Mouse (Mus musculus) kidney, postnatal 36 days (tissue): ENCODE measurements around the gene Coro1b.

Source experiments
- DNase-seq, 2 experiments: peaks; one replicate each; pipeline ENCODE4 v3.0.0; 2021 to 2022; ENCODE audit warnings: mixed read lengths in 2 of 2

Gene Coro1b

DNA sequence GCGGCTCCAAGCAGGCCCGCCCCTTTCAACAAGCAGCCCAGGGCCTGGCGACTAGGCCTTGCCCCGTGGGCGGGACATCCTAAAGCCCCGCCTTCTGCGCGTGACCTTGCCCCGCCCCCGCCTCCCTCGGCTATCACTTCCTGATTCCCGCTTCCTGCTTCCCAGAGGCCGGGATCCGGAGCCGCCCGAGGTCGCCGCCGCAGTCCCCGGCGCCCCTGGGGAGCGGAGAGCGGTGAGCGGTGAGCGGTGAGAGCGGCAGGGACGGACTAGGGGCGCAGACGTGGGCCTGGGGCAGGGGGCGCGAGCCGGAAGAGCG is at the start of gene Coro1b:
TSS of gene Coro1b (plus strand) at position 129 of the 316 bp plus-strand sequence.
- peak; percentile 98 to 99 for DNase-seq

DNA sequence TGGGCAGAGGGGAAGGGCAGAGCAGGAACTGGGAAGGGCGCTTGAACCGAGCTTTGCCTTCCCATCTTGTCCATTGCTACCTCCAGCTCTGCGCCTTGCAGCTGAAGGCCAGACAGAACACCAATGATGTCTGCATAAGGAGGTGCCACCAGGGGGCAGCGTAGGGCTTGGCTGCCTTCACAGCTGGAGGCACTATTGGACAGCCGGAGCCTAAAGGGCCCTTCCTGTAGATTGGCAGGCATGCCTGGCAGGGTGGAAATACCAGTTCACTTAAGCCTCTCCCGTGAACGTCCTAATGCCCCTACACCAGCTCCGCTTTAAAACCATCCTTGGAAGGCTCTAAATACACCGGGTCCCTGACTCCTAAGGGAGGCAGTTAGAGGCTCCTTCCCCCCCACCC is 49.4 kb upstream of the Coro1b start:
- DNase-seq, result peak; percentile 96 to 99

DNA sequence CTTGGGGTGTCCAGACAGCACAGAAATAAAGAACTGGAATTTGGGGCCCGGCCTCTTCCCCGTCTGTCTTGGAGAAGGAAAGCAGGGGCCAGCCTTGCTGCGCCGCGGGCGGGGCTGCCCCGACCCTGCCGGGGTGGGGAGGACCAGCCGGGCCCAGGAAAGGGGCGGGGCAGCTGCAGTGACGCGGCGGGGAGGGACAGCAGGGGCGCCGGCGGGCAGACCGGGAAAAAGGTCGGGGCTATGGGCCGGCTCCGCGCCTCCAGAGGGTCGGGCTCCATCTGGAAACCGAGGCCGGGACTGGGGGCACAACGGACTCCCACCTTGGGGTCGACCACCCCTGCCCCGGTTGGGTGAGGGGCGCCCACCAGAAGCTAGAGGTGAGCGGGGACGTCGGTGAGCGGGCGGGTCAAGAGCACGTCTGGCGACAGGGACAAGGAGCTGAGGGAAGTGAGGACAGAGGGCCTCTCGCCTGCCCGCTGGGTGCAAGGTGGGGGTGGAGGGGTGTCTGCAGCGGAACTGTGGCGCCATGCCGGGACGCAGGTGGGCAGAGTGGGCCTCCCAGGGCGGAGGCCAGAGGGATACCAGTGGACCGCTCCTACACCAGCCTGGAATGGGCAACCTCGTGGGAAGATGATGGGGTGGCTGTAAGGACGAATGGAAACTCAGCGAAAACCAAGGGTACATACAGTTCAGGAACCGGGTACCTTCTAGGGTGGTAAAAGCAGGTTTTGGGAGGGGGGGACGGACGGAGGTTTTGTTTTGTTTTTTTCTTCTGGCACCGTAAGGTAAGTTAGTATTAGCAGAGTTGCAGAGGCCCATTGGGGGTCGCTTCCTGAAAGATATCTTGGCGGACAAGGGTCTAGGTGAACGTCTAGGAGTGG is 48.3 kb upstream of the Coro1b start, which contains the start of gene Pitpnm1:
TSS of gene Pitpnm1 (plus strand) at position 162 of the 881 bp plus-strand sequence.
- peak; percentile 82 to 91 for DNase-seq

DNA sequence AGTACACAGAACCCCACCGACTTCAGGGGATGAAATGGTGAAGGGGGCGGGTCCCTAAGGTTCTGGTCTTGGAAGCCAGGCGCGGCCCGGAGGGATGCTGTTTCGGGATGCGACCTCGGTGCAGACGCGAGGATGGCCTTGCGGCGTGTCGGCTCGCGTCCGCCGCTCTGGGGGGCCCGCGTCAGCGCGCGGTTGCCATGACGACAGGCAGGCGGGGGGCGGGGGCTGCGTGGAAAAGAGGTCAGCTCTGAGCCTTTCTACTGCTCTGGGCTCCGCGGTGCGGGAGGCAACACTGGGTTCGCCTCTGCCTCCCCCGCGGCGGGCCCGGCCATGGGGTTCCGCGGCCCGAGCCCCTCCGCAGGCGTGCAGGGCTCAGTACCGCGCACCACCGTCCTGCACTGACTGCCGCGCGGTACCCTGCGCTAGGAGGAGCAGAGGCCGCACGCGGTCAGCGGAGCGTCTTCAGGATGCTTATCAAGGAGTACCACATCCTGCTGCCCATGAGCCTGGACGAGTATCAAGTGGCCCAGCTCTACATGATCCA is 47.6 kb upstream of the Coro1b start:
- peak in 1 of 2 experiments; percentile 42 for DNase-seq

DNA sequence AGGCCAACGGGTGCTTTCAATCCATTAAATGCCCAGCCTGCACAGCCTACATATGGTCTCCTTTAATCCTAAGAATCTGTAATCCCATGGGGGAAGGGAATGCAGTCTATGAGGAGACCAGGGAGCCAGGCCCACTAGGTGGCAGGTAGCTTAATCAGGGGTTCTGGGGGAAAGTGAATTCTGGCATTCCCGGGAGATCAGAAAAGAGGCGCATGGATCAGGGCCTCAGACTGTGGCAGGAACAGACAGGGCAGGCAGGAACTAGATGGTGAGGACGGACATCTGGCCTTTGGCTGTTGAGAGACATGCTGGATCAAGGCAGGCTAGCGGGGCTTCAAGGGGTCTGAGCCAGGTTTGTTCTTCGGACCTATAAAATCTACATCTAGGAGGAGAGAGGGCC is 47.0 kb upstream of the Coro1b start:
- DNase-seq, result no peak

DNA sequence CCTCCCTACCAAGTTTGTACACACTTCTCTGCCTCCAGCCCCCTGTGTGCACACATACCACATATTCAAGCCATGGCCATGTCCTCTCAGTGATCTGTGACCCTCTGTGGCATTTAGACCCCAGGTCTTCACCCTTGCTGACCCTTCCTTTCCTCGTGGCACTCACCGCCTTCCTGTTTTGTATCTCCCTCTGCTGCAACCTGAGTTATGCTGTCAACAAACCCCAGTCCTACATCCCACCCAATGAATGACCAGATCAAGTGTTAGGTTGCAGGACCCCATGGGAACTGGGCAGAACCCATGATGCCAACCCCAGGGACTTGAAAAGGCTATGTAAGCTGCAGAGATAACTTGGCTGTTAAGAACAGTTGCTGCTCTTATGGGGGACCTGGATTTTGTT is 46.4 kb upstream of the Coro1b start:
- DNase-seq, result no peak

DNA sequence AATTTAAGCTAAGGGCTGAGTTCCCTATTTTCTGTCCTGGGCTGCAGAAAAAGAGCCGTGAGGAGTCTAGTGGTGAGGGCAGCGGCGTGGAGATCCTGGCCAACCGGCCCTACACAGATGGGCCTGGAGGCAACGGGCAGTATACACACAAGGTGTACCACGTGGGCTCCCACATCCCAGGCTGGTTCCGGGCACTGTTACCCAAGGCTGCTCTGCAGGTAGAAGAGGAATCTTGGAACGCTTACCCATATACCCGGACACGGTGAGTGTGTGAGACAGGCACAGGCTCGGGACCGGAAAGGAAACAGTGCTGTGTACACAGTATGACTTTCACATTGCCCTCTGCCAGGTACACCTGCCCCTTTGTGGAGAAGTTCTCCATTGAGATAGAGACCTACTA is 45.8 kb upstream of the Coro1b start:
- no peak for DNase-seq

DNA sequence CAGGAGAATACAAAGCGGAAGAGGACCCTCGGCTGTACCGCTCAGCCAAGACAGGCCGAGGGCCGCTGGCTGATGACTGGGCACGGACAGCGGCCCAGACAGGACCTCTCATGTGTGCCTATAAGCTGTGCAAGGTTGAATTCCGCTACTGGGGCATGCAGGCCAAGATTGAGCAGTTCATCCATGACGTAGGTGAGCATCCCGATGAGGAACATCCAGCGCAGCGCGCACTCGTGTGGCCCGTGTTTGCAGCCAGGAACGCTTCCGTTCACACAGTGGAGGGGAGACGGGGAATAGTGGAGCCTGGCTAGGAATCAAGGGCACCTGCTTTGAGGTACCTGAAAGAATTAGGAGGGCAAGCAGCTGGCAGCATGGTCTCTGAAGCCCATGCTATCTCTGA is 45.1 kb upstream of the Coro1b start:
- DNase-seq, result no peak

DNA sequence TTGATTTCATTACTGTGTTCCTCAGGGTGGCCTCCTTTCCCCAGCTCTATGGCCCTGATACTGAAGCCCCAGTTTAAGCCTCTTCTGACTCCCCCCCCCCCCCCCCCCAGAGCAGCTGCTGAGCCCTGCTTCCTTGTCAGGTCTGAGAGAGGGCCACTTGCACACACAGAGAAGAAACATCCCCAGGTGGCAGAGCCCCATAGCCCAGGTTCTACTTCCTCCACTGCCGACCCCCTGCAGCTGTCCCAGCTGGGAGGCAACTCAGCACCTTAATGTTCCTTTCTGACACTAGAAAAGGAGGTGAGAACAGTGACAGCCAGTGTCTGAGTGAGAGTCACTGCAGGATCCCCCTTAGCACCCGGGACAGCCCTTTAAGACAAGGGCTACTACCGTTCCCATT is 44.6 kb upstream of the Coro1b start:
- no peak for DNase-seq

DNA sequence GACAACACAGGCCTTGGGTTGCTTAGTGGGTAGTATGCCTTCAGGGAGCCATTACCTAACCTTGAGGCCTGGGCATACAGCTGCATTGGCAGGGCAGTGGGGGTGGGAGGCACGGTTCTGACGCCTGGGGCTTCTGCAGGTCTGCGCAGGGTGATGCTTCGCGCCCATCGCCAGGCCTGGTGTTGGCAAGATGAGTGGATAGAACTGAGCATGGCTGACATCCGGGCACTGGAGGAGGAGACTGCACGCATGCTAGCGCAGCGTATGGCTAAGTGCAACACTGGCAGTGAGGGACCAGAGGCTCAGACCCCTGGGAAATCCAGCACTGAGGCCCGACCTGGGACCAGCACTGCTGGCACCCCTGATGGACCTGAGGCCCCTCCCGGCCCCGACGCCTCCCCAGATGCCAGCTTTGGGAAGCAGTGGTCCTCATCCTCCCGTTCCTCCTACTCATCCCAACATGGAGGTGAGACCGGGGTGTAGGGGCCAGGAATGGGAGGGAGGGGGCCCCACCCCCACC is 43.7 kb upstream of the Coro1b start:
- no peak for DNase-seq

DNA sequence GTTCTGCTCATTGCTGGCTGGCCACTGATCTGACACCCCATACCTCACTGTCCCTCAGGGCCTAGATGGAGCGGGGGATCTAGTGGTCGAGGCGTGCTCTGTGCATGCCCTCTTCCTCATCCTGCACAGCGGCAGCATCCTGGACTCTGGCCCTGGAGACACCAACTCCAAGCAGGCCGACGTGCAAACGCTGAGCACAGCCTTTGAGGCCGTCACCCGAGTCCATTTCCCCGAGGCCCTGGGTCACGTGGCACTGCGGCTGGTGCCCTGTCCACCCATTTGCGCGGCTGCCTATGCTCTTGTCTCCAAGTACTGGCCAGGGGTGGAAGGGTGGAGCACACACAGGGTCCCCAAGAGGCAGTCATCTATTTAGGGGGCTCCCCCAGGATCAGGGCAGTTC is 41.8 kb upstream of the Coro1b start:
- DNase-seq, result peak; percentile 23 to 52

DNA sequence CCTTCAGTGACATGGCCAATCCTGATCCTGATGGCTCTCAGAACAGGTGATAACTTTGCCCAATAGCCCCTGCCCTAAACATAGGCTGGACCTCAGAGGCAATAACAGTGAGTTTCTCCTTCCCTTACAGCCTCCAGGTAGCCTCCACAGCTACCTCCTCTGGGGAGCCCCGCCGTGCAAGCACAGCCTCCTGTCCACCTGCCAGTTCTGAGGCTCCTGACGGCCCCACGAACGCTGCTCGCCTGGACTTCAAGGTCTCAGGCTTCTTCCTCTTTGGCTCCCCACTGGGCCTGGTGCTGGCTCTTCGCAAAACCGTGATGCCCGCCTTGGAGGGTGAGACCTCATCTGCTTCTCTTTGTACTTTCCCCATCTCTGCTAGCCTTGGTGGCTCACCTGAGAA is 39.9 kb upstream of the Coro1b start:
- DNase-seq, result no peak

DNA sequence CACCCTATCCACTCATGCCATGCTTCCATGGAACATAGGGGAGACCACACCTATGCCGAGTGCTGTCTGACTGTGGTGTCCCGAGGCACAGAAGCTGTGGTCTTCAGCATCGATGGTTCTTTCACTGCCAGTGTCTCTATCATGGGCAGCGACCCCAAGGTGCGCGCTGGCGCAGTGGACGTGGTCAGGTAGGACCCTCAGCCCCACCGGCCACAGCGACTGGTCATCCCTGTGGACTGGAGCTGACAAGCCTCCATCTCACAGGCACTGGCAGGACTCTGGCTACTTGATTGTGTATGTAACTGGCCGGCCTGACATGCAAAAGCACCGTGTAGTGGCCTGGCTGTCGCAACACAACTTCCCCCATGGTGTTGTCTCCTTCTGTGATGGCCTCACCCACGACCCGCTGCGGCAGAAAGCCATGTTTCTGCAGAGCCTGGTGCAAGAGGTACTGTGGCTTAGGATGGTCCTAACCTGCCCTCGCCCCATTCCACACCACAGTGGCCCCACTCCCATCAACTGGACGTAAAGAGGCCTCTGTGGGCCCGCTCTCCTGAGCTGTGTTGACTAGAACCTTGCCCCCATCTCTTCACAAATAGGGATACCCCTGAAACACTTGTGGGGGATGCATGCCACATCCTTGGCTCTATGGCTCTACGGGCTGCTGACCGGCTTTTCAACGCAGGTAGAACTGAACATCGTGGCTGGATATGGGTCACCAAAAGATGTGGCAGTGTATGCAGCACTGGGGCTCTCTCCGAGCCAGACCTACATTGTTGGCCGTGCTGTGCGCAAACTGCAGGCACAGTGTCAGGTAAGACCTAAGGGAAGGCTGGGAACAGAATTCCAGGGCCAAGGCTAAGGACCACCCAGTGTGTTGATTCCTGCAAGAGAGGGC is 36.1 kb upstream of the Coro1b start:
- no peak for DNase-seq

DNA sequence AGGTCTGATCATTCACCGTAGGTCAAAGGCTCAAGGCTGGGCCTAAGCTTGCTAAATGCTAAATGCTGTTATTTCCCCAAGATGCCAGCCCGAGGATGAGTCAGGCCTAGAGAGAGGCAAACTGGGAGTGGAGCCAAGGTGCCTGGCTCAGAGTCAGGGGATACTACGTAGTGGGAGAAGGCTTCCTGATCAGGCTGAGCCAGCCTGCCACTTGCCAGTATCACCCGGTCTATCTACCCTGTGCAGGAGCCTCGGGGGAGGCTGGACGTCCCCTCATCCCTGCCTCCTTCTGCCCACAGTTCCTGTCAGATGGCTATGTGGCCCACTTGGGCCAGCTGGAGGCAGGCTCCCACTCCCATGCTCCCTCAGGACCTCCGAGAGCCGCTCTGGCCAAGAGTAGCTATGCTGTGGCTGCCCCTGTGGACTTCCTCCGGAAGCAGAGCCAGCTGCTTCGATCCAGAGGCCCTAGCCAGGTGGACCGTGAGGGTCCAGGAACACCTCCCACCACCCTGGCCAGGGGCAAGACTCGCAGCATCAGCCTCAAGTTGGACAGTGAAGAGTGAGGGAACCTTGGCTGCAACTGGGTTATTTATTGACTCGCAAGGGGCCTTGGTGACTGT is 35.1 kb upstream of the Coro1b start:
- DNase-seq, result peak; percentile 91 to 92

DNA sequence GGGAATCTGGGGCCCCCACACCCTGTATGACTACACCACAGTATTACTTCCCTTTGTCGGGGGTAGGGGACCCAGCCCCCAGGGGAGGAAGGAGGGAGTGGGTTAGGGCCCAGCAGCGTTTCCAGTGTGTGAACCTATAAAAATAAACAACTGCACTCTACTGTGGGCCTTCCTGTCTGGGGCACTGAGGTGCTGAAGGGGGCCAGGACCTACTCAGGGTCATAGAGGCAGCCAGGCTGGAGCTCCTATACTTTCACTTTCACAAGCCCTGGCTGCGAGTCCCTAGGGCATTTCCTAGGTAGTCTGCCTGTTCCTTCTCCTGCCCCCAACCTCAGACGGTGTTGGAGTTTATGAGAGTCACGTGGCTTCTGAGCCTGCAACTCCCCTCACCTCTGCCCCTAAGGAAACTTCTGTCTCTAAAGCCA is 34.6 kb upstream of the Coro1b start:
- DNase-seq, result peak; percentile 56 to 64

DNA sequence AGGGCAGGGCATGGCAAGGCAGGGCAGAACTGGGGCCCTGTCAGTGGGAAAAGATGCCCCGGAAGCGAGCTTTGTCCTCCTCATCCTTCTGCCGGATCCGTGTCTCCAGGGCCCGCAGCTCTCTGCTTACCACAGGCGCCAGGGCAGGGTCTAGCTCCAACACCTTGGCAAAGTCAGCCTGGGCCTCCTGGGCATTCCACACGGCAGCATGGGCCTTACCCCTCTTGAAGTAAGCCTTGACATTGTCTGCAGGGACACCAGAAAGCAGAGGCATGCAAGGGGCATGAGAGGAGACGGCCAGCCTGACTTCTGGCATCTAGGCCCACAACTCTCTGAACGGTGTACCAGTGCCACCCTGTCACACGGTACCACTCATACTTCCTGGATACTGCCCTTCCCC is 33.9 kb upstream of the Coro1b start:
- no peak for DNase-seq

DNA sequence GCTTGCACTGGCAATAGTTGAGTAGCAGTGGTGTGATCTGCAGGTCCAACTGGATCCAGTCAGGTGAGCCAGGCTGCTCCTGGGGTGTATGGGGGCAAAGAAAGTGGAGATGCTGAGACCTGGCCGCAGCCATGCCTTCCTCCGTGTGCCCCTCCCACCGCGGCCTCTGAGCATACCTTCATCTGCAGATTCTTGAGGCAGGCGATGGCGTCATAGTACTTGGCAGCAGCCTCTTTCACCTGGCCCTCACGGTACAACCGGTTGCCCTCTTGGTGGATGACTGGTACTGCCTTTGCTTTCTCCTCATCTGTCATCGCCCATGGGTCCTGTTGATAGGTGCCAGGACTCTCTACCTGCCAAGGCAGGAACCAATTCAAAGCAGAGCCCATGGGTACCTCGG is 33.3 kb upstream of the Coro1b start:
- no peak for DNase-seq

DNA sequence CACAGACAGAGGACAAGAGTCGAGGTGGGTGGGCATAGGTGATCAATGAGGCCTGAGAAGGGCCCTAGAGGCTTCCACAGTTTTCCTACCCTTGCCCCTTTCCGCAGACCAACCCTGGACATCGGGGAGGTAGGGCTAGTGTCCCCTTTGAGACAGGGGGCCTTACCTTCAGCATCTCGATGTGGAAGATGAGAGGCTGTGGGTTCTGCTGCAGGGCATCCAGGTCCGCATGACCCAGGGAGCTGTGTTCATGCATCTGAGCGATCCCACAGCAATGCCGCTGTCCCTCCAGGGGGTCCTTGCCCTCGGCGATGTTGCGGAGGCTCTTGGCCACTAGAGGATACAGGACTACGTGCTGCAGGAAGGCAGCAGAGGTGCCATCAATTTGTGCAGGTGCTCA is 32.6 kb upstream of the Coro1b start:
- no peak for DNase-seq

DNA sequence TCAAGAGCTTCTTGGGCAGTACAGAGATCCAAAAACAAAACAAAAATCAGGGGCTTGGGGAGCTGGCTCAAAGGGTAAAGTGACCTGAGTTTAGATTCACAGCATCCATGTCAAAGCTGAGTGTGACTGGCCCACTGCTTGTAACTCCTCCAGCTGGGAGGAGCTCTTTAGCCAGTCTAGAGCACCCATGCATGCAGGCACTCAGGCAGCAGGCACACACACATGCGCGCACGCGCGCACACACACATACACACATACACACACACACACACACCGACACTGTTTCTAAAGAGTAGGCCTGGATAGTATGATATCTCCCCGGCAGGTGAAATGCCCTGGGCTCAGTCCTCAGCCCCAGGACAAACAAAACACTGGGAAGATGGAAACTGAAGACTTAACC is 31.4 kb upstream of the Coro1b start:
- DNase-seq, result no peak

DNA sequence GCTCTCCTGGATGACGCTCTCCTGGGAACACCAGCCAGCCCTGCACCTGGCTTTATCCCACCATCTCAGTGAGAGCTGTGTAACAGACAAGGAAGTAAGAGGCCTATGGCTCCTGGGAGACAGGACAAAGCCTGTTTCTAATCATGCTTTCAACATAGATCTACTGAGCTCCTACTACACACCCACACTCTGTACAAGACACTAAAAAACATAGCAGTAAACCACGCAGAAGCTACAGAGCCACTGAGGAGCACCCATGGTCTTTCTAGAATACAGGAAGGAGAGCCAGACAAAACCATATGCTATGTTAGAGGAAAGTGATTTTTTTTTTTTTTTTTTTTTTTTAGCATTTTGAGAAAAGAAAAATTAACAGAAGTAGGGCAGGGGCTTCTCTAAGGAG is 30.1 kb upstream of the Coro1b start:
- DNase-seq, result no peak

DNA sequence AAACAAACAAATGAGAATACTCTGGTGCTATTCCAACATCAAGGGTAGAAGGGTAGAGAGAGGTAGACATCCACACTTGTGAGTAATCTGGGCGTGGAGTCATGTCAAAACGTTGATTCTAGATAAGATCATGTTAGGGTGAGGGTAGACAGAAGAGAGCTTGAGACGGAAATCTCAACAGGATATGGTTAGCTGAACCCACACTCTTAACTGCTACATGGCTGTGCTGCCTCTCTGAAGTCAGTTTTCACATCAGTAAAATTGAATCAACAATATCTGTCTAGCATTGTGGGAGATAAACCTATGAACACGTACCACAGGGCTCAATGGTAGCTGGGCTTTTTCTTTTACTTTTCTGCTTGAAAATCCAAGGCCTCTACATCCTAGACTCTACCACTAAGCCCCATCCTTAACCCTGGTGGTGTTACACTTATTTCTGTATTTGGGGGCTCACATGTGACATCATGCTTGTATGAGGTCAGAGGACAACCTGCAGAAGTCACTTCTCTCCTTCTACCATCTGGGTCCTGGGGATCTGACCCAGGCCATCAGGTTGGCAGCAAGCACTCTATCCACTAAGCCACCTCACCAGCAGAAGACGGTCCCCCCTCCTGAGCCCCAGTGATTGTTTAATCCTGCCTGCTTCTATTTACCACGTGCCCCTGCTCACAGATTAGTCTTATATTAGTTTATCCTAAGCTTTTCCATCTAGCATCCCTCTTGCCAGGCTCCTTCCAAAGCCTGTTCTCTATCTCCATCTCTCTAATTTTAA is 28.5 kb upstream of the Coro1b start:
- no peak for DNase-seq

DNA sequence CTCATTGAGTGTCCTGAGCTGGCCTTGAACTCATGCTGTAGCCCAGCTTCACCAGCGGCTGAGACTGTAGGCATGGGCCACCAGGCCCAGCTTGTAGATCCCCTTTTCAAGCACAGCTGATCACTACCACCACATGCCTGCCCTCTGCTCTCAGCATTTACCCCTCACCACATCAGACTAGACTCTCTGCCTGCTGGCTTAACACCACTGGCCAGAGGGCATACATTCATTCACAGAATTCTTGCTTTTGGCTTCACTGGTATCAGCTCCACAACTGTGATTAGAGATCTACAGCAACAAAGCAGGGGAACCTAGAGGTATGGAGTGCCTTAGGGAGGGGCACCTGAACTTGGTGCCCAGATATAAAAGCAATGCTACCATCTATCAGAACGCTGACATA is 27.9 kb upstream of the Coro1b start:
- no peak for DNase-seq
